Mouse (Mus musculus) erythroblast, embryonic 14.5 days (primary cell): ENCODE results near the gene Kcnip3. TPM values are rescaled to one million over a fixed set of nuclear protein-coding genes. Genes with fewer than 3 reads are reported as not detected.

Experiments used
- H3K27me3 ChIP-seq: 2 replicates; pipeline ENCODE4 v1.6.1; 2012; ENCODE audit warnings: inconsistent platforms; ENCODE audit not compliant: control insufficient read depth
- H3K36me3 ChIP-seq: 2 replicates; pipeline ENCODE4 v1.6.1; 2012; ENCODE audit warnings: mild to moderate bottlenecking, inconsistent platforms; ENCODE audit not compliant: control insufficient read depth
- H3K4me1 ChIP-seq: 2 replicates; pipeline ENCODE4 v1.6.1; 2012; ENCODE audit warnings: inconsistent platforms; ENCODE audit not compliant: control insufficient read depth
- H3K4me3 ChIP-seq: replicated peaks from 2 replicates; pipeline ENCODE3; 2012; ENCODE audit warnings: moderate library complexity, mild to moderate bottlenecking, inconsistent platforms
- H3K9me3 ChIP-seq: 2 replicates; pipeline ENCODE4 v1.6.1; 2012; ENCODE audit warnings: low read length, inconsistent platforms, mixed read lengths; ENCODE audit not compliant: control insufficient read depth
- GATA1 ChIP-seq: IDR thresholded peaks from 2 replicates; pipeline ENCODE4 v1.6.1; 2012; ENCODE audit warnings: low read length, inconsistent platforms, mixed read lengths
- TAL1 ChIP-seq: IDR thresholded peaks from 3 replicates; pipeline ENCODE4 v1.6.1; 2012; ENCODE audit warnings: low read length, inconsistent platforms, mixed read lengths
- polyA plus RNA-seq: library from polyadenylated mRNA; stranded (reverse); fragments of >175 nt; gene quantifications from 2 replicates; pipeline ENCODE4 v1.2.3, GENCODE M21; 2012

The Kcnip3 gene
- 0.05 TPM in 1 of 2 replicates, not detected in the other for polyA plus RNA-seq

DNA sequence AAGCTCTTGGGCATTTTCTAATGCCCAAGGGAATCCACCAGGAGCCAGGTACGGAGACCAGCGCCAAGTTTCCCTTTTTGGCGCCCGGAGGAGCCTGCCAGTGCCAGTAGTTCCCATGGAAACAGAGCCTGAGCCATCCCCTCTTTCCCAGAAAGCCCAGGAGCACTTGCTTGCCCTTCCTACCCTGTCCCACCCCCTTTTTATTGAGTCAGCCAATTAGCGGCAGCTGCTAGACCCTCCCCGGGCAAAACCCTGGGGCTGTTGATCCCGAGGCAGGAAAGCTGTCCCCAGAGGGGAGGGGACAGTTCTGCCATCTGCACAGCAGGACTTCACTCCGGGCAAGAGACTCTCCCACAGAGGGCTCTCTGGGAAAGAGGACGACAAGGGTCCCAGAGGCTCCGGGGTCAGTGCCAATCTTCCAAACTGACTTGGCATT, at the start of gene Kcnip3:
TSS of gene Kcnip3 (minus strand) at position 89 of the 436 bp plus-strand sequence.
- H3K27me3 ChIP-seq: peaks cover 19% of the 10 kb centered on the region
- TF ChIP-seq GATA1 (no peak), TAL1 (no peak)
- H3K9me3 ChIP-seq: no peaks in the 10 kb centered on the region
- peaks cover 5% of the 10 kb centered on the region for H3K4me1 ChIP-seq
- H3K36me3 ChIP-seq: no peaks in the 10 kb centered on the region
- H3K4me3 ChIP-seq: no peak within 1 kb of the TSS

- peaks cover 9% of the 10 kb centered on the region for H3K27me3 ChIP-seq
- no peaks in the 10 kb centered on the region for H3K36me3 ChIP-seq
- no peaks in the 10 kb centered on the region for H3K9me3 ChIP-seq
- no peaks in the 10 kb centered on the region; the same call in 1 of the 2 replicates for H3K4me1 ChIP-seq
- no peak overlapping the region for H3K4me3 ChIP-seq
- no peak for TF ChIP-seq TAL1
These were observed 37.4 kb upstream of the Kcnip3 start for GRCm38 (mm10) chr2:127559070-127559966.

- no peaks in the 10 kb centered on the region for H3K27me3 ChIP-seq
- H3K36me3 ChIP-seq: no peaks in the 10 kb centered on the region
- H3K4me1 ChIP-seq: peaks cover 40% of the 10 kb centered on the region
- TF ChIP-seq GATA1 (no peak), TAL1 (no peak)
- no peaks in the 10 kb centered on the region for H3K9me3 ChIP-seq
- H3K4me3 ChIP-seq: no peak overlapping the region
These were observed 29.2 kb upstream of the Kcnip3 start for GRCm38 (mm10) chr2:127551078-127551477.

- Histone ChIP-seq H3K9me3 (no peaks in the 10 kb centered on the region), H3K27me3 (no peaks in the 10 kb centered on the region), H3K36me3 (no peaks in the 10 kb centered on the region), H3K4me1 (peaks cover 40% of the 10 kb centered on the region), H3K4me3 (no peak overlapping the region)
- TF ChIP-seq TAL1: no peak
- no peak for TF ChIP-seq GATA1
These were observed 28.6 kb upstream of the Kcnip3 start for GRCm38 (mm10) chr2:127550446-127550845.

- Histone ChIP-seq H3K4me3 (no peak overlapping the region), H3K36me3 (no peaks in the 10 kb centered on the region), H3K4me1 (peaks cover 40% of the 10 kb centered on the region), H3K27me3 (no peaks in the 10 kb centered on the region), H3K9me3 (no peaks in the 10 kb centered on the region)
- no peak for TF ChIP-seq GATA1
- TF ChIP-seq TAL1: no peak
These were observed 27.8 kb upstream of the Kcnip3 start for GRCm38 (mm10) chr2:127549711-127550110.

GRCm38 (mm10) chr2:127548342-127549074, 26.6 kb upstream of the Kcnip3 start:
- H3K9me3 ChIP-seq: no peaks in the 10 kb centered on the region
- peaks cover under 1% of the 10 kb centered on the region for H3K27me3 ChIP-seq
- no peak overlapping the region for H3K4me3 ChIP-seq
- TF ChIP-seq GATA1 (peak; percentile 50), TAL1 (peak; percentile 42; the same call in 1 of the 3 replicates)
- no peaks in the 10 kb centered on the region for H3K36me3 ChIP-seq
- peaks cover 40% of the 10 kb centered on the region for H3K4me1 ChIP-seq

GRCm38 (mm10) chr2:127541697-127542096, 19.8 kb upstream of the Kcnip3 start:
- TF ChIP-seq GATA1: no peak
- TF ChIP-seq TAL1: no peak
- Histone ChIP-seq H3K27me3 (peaks cover 51% of the 10 kb centered on the region), H3K9me3 (no peaks in the 10 kb centered on the region), H3K36me3 (no peaks in the 10 kb centered on the region), H3K4me1 (peaks cover 3% of the 10 kb centered on the region), H3K4me3 (no peak overlapping the region)

- Histone ChIP-seq H3K4me3 (no peak within 1 kb of the TSS), H3K27me3 (peaks cover 51% of the 10 kb centered on the region), H3K4me1 (no peaks in the 10 kb centered on the region), H3K9me3 (no peaks in the 10 kb centered on the region), H3K36me3 (no peaks in the 10 kb centered on the region)
- TF ChIP-seq TAL1 (no peak), GATA1 (no peak)
These were observed 19.3 kb upstream of the Kcnip3 start, which contains the start of gene Prom2 for GRCm38 (mm10) chr2:127541185-127541584. Gene Prom2 (minus strand): TSS chr2:127541467.

DNA sequence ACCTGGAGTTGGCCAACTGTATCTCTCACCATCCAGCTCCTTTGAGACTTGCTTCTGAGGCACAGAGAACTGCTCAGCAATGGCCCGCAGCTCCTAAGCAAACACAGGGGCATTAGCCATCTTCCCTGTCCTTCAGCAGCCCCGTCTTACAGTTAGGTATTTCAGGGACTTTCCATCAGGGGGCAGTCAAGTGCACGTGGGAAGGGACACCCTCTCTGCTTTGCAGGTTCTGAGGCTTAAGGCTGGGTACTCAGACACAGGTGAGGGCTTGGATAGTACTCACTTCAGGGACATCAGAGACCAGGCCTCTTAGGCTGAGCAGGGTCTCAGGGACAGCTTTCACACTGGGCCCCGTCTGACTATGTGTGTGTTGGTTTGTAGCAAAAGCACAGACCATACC, 17.6 kb upstream of the Kcnip3 start:
- no peaks in the 10 kb centered on the region for H3K36me3 ChIP-seq
- H3K4me1 ChIP-seq: no peaks in the 10 kb centered on the region
- H3K27me3 ChIP-seq: peaks cover 51% of the 10 kb centered on the region
- no peaks in the 10 kb centered on the region for H3K9me3 ChIP-seq
- no peak overlapping the region for H3K4me3 ChIP-seq
- TF ChIP-seq TAL1 (no peak), GATA1 (no peak)
